Mouse (Mus musculus) lung, postnatal 0 days (tissue): ENCODE measurements around the gene Ccdc9b.

ENCODE experiments used
- CTCF ChIP-seq: IDR thresholded peaks from 2 replicates; pipeline ENCODE4 v1.5.1; 2016; ENCODE audit warnings: antibody characterized with exemption, mild to moderate bottlenecking
- EP300 ChIP-seq: IDR thresholded peaks from 2 replicates; pipeline ENCODE4 v1.6.1; 2016; ENCODE audit warnings: antibody characterized with exemption, mild to moderate bottlenecking, control low read depth

DNA sequence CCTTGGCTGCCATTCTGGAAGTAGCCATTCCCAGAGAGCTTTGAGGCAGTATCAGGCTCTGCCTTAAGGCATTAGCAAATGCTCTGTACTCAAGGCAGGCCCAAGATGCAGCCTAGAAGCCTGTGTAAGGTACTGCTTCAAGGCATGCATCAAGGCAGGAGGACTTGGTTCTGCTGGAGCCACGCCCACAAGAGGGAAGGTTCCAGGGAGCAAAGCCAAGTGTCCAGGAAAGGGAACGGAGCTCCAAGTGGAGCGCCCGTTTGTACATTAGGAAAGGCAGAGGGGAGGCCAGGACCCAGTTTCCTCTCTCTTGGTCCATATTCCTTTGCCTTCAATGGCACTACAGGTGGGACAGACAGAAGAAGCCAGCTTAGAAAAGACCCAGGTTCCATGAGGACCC lies 54.0 kb downstream of the Ccdc9b start:
- TF ChIP-seq CTCF: no peak
- no peak for TF ChIP-seq EP300
